ENCODE assay signal across 31 mouse cellular contexts in the genomic region with DNA sequence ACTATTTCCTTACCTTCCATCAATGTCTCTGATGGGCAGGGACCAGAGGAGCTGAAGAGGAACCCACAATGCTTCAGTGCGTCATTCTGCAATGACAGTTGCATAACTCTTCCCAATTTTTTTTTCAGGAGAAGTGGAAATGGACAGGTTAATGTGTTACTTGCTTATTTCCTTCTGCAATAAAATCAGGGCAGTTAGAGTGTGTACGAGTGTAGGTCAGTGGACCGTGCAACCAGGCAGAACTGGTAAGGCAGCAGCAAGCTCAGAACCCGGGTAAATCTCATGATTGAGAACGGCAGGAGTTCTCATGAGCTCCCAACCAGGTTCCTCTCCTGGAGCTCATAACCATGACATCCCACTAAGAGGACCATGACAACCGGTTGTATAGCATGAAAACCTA. TPM values are rescaled to one million over a fixed set of nuclear protein-coding genes. Genes with fewer than 3 reads are reported as not detected.
A peak's percentile ranks its signal among the peaks of the same experiment; 100 is the strongest.
DNase-seq lines count a peak whose midpoint lies in the region; ATAC-seq and TF ChIP-seq lines count a peak whose summit lies in the region.
"Had no signal": no experiment of that assay in that cellular context is flagged by ENCODE, and none has a peak within 500 bp of the region (broad histone marks: within the 10 kb centered on the region; RNA-seq: fewer than 3 reads in every experiment).

No protein-coding gene starts in this region.

- WGBS in intestine, embryonic 16.5 days, result 71% methylated on average over 6 of the region's 6 CpGs
- 41% methylated on average over 6 of the region's 6 CpGs for WGBS in kidney, adult 2 months
- 28% methylated on average over 6 of the region's 6 CpGs for WGBS in small intestine, adult 2 months
- 86% methylated on average over 6 of the region's 6 CpGs for WGBS in stomach, postnatal 0 days

- no peak for TF ChIP-seq CTCF in kidney, adult 2 months (conservative IDR thresholded peaks at IDR 0.05; ENCODE audit: insufficient read depth, insufficient read length, low read depth, low read length)
- TF ChIP-seq CTCF in small intestine, adult 2 months (IDR thresholded peaks at IDR 0.05; ENCODE audit: extremely low read depth, insufficient read length, insufficient replicate concordance, low read depth, low read length), result no peak
- no peak for TF ChIP-seq CTCF in stomach, postnatal 0 days (IDR thresholded peaks at IDR 0.05; ENCODE audit: low read depth)

- DNase-seq in kidney, adult 2 months, result peak; percentile 90
- peak; percentile 45 for DNase-seq in kidney, postnatal 10 days
- DNase-seq in spleen, adult 18-20 months, result no peak
- no peak for DNase-seq in stomach, postnatal 0 days (ENCODE audit: low spot score)
- DNase-seq: adrenal gland, postnatal 25 days; cerebellum, adult 9-10 months; gastrocnemius, postnatal 36 days; heart, postnatal 14 days; liver, embryonic 13.5 days; lung, embryonic 14.5 days; right cerebral cortex, postnatal 14 days; thymus, postnatal 25 days had no signal

- no peak overlapping the region for H3K4me3 ChIP-seq in intestine, embryonic 16.5 days (ENCODE audit: low read length)
- H3K4me3 ChIP-seq in kidney, adult 2 months (ENCODE audit: insufficient read depth, low read depth, low read length), result no peak overlapping the region
- H3K4me3 ChIP-seq in small intestine, adult 2 months (ENCODE audit: low read depth, low read length), result no peak overlapping the region
- no peak overlapping the region for H3K4me3 ChIP-seq in stomach, postnatal 0 days (ENCODE audit: low read depth, low read length)
- H3K4me3 ChIP-seq: forebrain, embryonic 13.5 days; heart, embryonic 13.5 days; hindbrain, embryonic 12.5 days; layer of hippocampus, adult 2 months; limb, embryonic 12.5 days; liver, embryonic 13.5 days; megakaryocyte, embryonic 14.5 days; midbrain, embryonic 15.5 days; neural tube, embryonic 12.5 days had no signal

- H3K36me3 ChIP-seq in intestine, embryonic 16.5 days (ENCODE audit: control insufficient read depth, insufficient read depth, low read length), result no peaks in the 10 kb centered on the region
- no peaks in the 10 kb centered on the region for H3K36me3 ChIP-seq in kidney, adult 2 months (ENCODE audit: control insufficient read depth, insufficient read depth, low read length)
- no peaks in the 10 kb centered on the region for H3K36me3 ChIP-seq in small intestine, adult 2 months (ENCODE audit: control insufficient read depth, insufficient read depth, low read length)
- H3K36me3 ChIP-seq in stomach, postnatal 0 days (ENCODE audit: control insufficient read depth, insufficient read depth, low read length), result no peaks in the 10 kb centered on the region
- H3K36me3 ChIP-seq: heart, embryonic 13.5 days; hindbrain, embryonic 12.5 days; limb, embryonic 12.5 days; liver, embryonic 13.5 days; midbrain, embryonic 15.5 days; neural tube, embryonic 12.5 days had no signal

- TF ChIP-seq POLR2A in kidney, adult 2 months (IDR thresholded peaks at IDR 0.05; ENCODE audit: low read depth, low read length), result no peak
- no peak for TF ChIP-seq POLR2A in small intestine, adult 2 months (IDR thresholded peaks at IDR 0.05; ENCODE audit: low read depth, low read length)

- H3K4me2 ChIP-seq in intestine, embryonic 16.5 days (ENCODE audit: low read depth, low read length), result no peak overlapping the region
- no peak overlapping the region for H3K4me2 ChIP-seq in stomach, postnatal 0 days (replicated peaks; ENCODE audit: low read depth)
- H3K4me2 ChIP-seq: forebrain, embryonic 13.5 days; heart, embryonic 13.5 days; hindbrain, embryonic 12.5 days; limb, embryonic 12.5 days; liver, embryonic 13.5 days; lung, embryonic 14.5 days; midbrain, embryonic 15.5 days; neural tube, embryonic 12.5 days had no signal

- H3K4me1 ChIP-seq in intestine, embryonic 16.5 days (ENCODE audit: control insufficient read depth, insufficient read depth, low read length), result 0 out of 2 replicates have a peak, but pooled peaks cover 2% of the 10 kb centered on the region
- peaks cover 22% of the 10 kb centered on the region for H3K4me1 ChIP-seq in kidney, adult 2 months (ENCODE audit: control insufficient read depth, insufficient read depth, low read length)
- peaks cover 14% of the 10 kb centered on the region; the same call in 1 of the 2 replicates for H3K4me1 ChIP-seq in small intestine, adult 2 months (ENCODE audit: control insufficient read depth, insufficient read depth, insufficient read length, low read length)
- H3K4me1 ChIP-seq in stomach, postnatal 0 days (replicated peaks; ENCODE audit: control insufficient read depth, insufficient read depth), result no peaks in the 10 kb centered on the region
- H3K4me1 ChIP-seq: forebrain, embryonic 13.5 days; hindbrain, embryonic 12.5 days; limb, embryonic 12.5 days; liver, embryonic 13.5 days; megakaryocyte, embryonic 14.5 days; midbrain, embryonic 15.5 days; neural tube, embryonic 12.5 days had no signal

- H3K9ac ChIP-seq in intestine, embryonic 16.5 days (ENCODE audit: low read depth, low read length), result no peak overlapping the region
- H3K9ac ChIP-seq in stomach, postnatal 0 days (ENCODE audit: low read length), result no peak overlapping the region
- H3K9ac ChIP-seq: forebrain, embryonic 13.5 days; heart, embryonic 13.5 days; hindbrain, embryonic 12.5 days; limb, embryonic 12.5 days; liver, embryonic 13.5 days; lung, embryonic 14.5 days; midbrain, embryonic 15.5 days; neural tube, embryonic 12.5 days had no signal

- TF ChIP-seq EP300 in stomach, postnatal 0 days (optimal IDR thresholded peaks at IDR 0.05), result no peak

- H3K9me3 ChIP-seq in intestine, embryonic 16.5 days (ENCODE audit: control insufficient read depth, low read length), result no peaks in the 10 kb centered on the region
- H3K9me3 ChIP-seq in stomach, postnatal 0 days (ENCODE audit: control insufficient read depth, low read length), result no peaks in the 10 kb centered on the region
- H3K9me3 ChIP-seq: forebrain, embryonic 13.5 days; heart, embryonic 13.5 days; hindbrain, embryonic 12.5 days; limb, embryonic 12.5 days; liver, embryonic 13.5 days; megakaryocyte, embryonic 14.5 days; midbrain, embryonic 15.5 days; neural tube, embryonic 12.5 days had no signal

- peak overlapping the region; percentile 85 for H3K27ac ChIP-seq in intestine, embryonic 16.5 days (ENCODE audit: low read length)
- H3K27ac ChIP-seq in kidney, adult 2 months (ENCODE audit: insufficient read depth, low read depth, low read length), result peak overlapping the region; percentile 90
- peak overlapping the region; percentile 100 for H3K27ac ChIP-seq in small intestine, adult 2 months (ENCODE audit: insufficient read depth, low read depth, low read length)
- no peak overlapping the region for H3K27ac ChIP-seq in stomach, postnatal 0 days (replicated peaks)
- H3K27ac ChIP-seq: forebrain, embryonic 13.5 days; heart, embryonic 13.5 days; hindbrain, embryonic 12.5 days; layer of hippocampus, adult 2 months; limb, embryonic 12.5 days; liver, embryonic 13.5 days; midbrain, embryonic 15.5 days; neural tube, embryonic 12.5 days had no signal

- no peaks in the 10 kb centered on the region for H3K27me3 ChIP-seq in intestine, embryonic 16.5 days (replicated peaks; ENCODE audit: control insufficient read depth, insufficient read depth, low read length)
- H3K27me3 ChIP-seq in kidney, adult 2 months (replicated peaks; ENCODE audit: control insufficient read depth, insufficient read depth, low read length), result no peaks in the 10 kb centered on the region
- H3K27me3 ChIP-seq in small intestine, adult 2 months (ENCODE audit: control insufficient read depth, insufficient read depth, low read length), result no peaks in the 10 kb centered on the region
- H3K27me3 ChIP-seq in stomach, postnatal 0 days (ENCODE audit: control insufficient read depth, insufficient read depth, low read length), result no peaks in the 10 kb centered on the region
- H3K27me3 ChIP-seq: forebrain, embryonic 13.5 days; heart, embryonic 13.5 days; hindbrain, embryonic 12.5 days; limb, embryonic 12.5 days; liver, embryonic 13.5 days; midbrain, embryonic 15.5 days; neural tube, embryonic 12.5 days had no signal

- peak; percentile 82 for ATAC-seq in intestine, embryonic 16.5 days
- ATAC-seq in granulocyte monocyte progenitor cell, adult 5-6 weeks (replicated peaks; ENCODE audit: poor library complexity, severe bottlenecking), result no peak
- no peak for ATAC-seq in stomach, postnatal 0 days (ENCODE audit: low FRiP score, low TSS enrichment)
- ATAC-seq: activated CD4-positive, CD25-positive, alpha-beta regulatory T cell, adult 4 months; forebrain, embryonic 13.5 days; midbrain, embryonic 15.5 days had no signal

RNA-seq across cellular contexts. Expression of gene Gm47959, which starts 8.3 kb away (rescaled TPM):
- not detected in 2 replicates for polyA plus RNA-seq in intestine, embryonic 16.5 days (2015; fragmentation: Nextera tagmentation; extraction: Ambion mirVana)
- polyA plus RNA-seq in kidney, adult 2 months (2012; rRNA removed), result not detected in 2 replicates
- polyA plus RNA-seq in small intestine, adult 2 months (2012; rRNA removed), result not detected in 2 replicates
- total RNA-seq in granulocyte monocyte progenitor cell, adult 5-6 weeks (2014; fragmentation: Nextera tagmentation), result not detected in 2 replicates
- not detected in 2 replicates for total RNA-seq in granulocyte monocyte progenitor cell, adult 5-6 weeks (2017)
- not detected in 2 replicates for polyA plus RNA-seq in stomach, postnatal 0 days (2015; fragmentation: Nextera tagmentation; extraction: Ambion mirVana)
- total RNA-seq: adrenal gland, postnatal 25 days; gastrocnemius, adult 18-20 months; gastrocnemius, postnatal 36 days; heart, postnatal 14 days; layer of hippocampus, adult 2 months; left cerebral cortex, postnatal 14 days; MEL had no signal
- polyA plus RNA-seq: activated CD4-positive, CD25-positive, alpha-beta regulatory T cell, adult 4 months; brain, embryonic 14.5 days; C2C12; embryonic facial prominence, embryonic 14.5 days; forebrain, embryonic 13.5 days; heart, embryonic 13.5 days; hindbrain, embryonic 12.5 days; limb, embryonic 12.5 days; liver, embryonic 13.5 days; lung, embryonic 14.5 days; midbrain, embryonic 15.5 days; neural tube, embryonic 12.5 days; spleen, adult 2 months had no signal

RNA-seq across cellular contexts. Expression of gene Gm47955, which starts 32.0 kb away (rescaled TPM):
- not detected in 2 replicates for polyA plus RNA-seq in intestine, embryonic 16.5 days (2015; fragmentation: Nextera tagmentation; extraction: Ambion mirVana)
- polyA plus RNA-seq in kidney, adult 2 months (2012; rRNA removed), result not detected in 2 replicates
- not detected in 2 replicates for polyA plus RNA-seq in small intestine, adult 2 months (2012; rRNA removed)
- not detected in 2 replicates for total RNA-seq in granulocyte monocyte progenitor cell, adult 5-6 weeks (2014; fragmentation: Nextera tagmentation)
- not detected in 2 replicates for total RNA-seq in granulocyte monocyte progenitor cell, adult 5-6 weeks (2017)
- polyA plus RNA-seq in stomach, postnatal 0 days (2015; fragmentation: Nextera tagmentation; extraction: Ambion mirVana), result not detected in 2 replicates
- total RNA-seq: adrenal gland, postnatal 25 days; gastrocnemius, adult 18-20 months; gastrocnemius, postnatal 36 days; heart, postnatal 14 days; layer of hippocampus, adult 2 months; left cerebral cortex, postnatal 14 days; MEL had no signal
- polyA plus RNA-seq: activated CD4-positive, CD25-positive, alpha-beta regulatory T cell, adult 4 months; brain, embryonic 14.5 days; C2C12; embryonic facial prominence, embryonic 14.5 days; forebrain, embryonic 13.5 days; heart, embryonic 13.5 days; hindbrain, embryonic 12.5 days; limb, embryonic 12.5 days; liver, embryonic 13.5 days; lung, embryonic 14.5 days; midbrain, embryonic 15.5 days; neural tube, embryonic 12.5 days; spleen, adult 2 months had no signal

RNA-seq across cellular contexts. Expression of gene Gm7544, which starts 36.3 kb away (rescaled TPM):
- not detected in 2 replicates for polyA plus RNA-seq in intestine, embryonic 16.5 days (2015; fragmentation: Nextera tagmentation; extraction: Ambion mirVana)
- not detected in 2 replicates for polyA plus RNA-seq in kidney, adult 2 months (2012; rRNA removed)
- not detected in 2 replicates for polyA plus RNA-seq in small intestine, adult 2 months (2012; rRNA removed)
- not detected in 2 replicates for total RNA-seq in granulocyte monocyte progenitor cell, adult 5-6 weeks (2014; fragmentation: Nextera tagmentation)
- total RNA-seq in granulocyte monocyte progenitor cell, adult 5-6 weeks (2017), result not detected in 2 replicates
- not detected in 2 replicates for polyA plus RNA-seq in stomach, postnatal 0 days (2015; fragmentation: Nextera tagmentation; extraction: Ambion mirVana)
- total RNA-seq: adrenal gland, postnatal 25 days; gastrocnemius, adult 18-20 months; gastrocnemius, postnatal 36 days; heart, postnatal 14 days; layer of hippocampus, adult 2 months; left cerebral cortex, postnatal 14 days; MEL had no signal
- polyA plus RNA-seq: activated CD4-positive, CD25-positive, alpha-beta regulatory T cell, adult 4 months; brain, embryonic 14.5 days; C2C12; embryonic facial prominence, embryonic 14.5 days; forebrain, embryonic 13.5 days; heart, embryonic 13.5 days; hindbrain, embryonic 12.5 days; limb, embryonic 12.5 days; liver, embryonic 13.5 days; lung, embryonic 14.5 days; midbrain, embryonic 15.5 days; neural tube, embryonic 12.5 days; spleen, adult 2 months had no signal

RNA-seq across cellular contexts. Expression of gene Slc19a3, which starts 46.2 kb away (rescaled TPM):
- 1.9 and 2.0 TPM in 2 replicates for polyA plus RNA-seq in intestine, embryonic 16.5 days (2015; fragmentation: Nextera tagmentation; extraction: Ambion mirVana)
- 18.2 and 22.0 TPM in 2 replicates for polyA plus RNA-seq in kidney, adult 2 months (2012; rRNA removed)
- polyA plus RNA-seq in small intestine, adult 2 months (2012; rRNA removed), result 0.63 and 8.2 TPM in 2 replicates
- total RNA-seq in granulocyte monocyte progenitor cell, adult 5-6 weeks (2014; fragmentation: Nextera tagmentation), result not detected in 2 replicates
- not detected in 2 replicates for total RNA-seq in granulocyte monocyte progenitor cell, adult 5-6 weeks (2017)
- polyA plus RNA-seq in stomach, postnatal 0 days (2015; fragmentation: Nextera tagmentation; extraction: Ambion mirVana), result 0.34 and 0.45 TPM in 2 replicates
- total RNA-seq: adrenal gland, postnatal 25 days; gastrocnemius, adult 18-20 months; gastrocnemius, postnatal 36 days; MEL had no signal
- polyA plus RNA-seq: activated CD4-positive, CD25-positive, alpha-beta regulatory T cell, adult 4 months; C2C12 had no signal

RNA-seq across cellular contexts. Expression of gene A030003K21Rik, which starts 48.9 kb away (rescaled TPM):
- not detected in 2 replicates for polyA plus RNA-seq in intestine, embryonic 16.5 days (2015; fragmentation: Nextera tagmentation; extraction: Ambion mirVana)
- not detected in 2 replicates for polyA plus RNA-seq in kidney, adult 2 months (2012; rRNA removed)
- polyA plus RNA-seq in small intestine, adult 2 months (2012; rRNA removed), result not detected in 2 replicates
- total RNA-seq in granulocyte monocyte progenitor cell, adult 5-6 weeks (2014; fragmentation: Nextera tagmentation), result not detected in 2 replicates
- total RNA-seq in granulocyte monocyte progenitor cell, adult 5-6 weeks (2017), result not detected in 2 replicates
- not detected in 2 replicates for polyA plus RNA-seq in stomach, postnatal 0 days (2015; fragmentation: Nextera tagmentation; extraction: Ambion mirVana)
- total RNA-seq: adrenal gland, postnatal 25 days; gastrocnemius, adult 18-20 months; gastrocnemius, postnatal 36 days; heart, postnatal 14 days; layer of hippocampus, adult 2 months; left cerebral cortex, postnatal 14 days; MEL had no signal
- polyA plus RNA-seq: activated CD4-positive, CD25-positive, alpha-beta regulatory T cell, adult 4 months; brain, embryonic 14.5 days; C2C12; embryonic facial prominence, embryonic 14.5 days; forebrain, embryonic 13.5 days; heart, embryonic 13.5 days; hindbrain, embryonic 12.5 days; limb, embryonic 12.5 days; liver, embryonic 13.5 days; lung, embryonic 14.5 days; midbrain, embryonic 15.5 days; neural tube, embryonic 12.5 days; spleen, adult 2 months had no signal

Comparison
In these comparisons a context has a peak if more than half of its experiments do, and no peak if none do; other contexts are left out.
1. DNase-seq: peak in kidney, adult 2 months (single experiment) and kidney, postnatal 10 days (single experiment); none in spleen, adult 18-20 months (0 of 2) and stomach, postnatal 0 days (single experiment).